Mouse (Mus musculus) forebrain, embryonic 10.5 days (tissue): ENCODE data around the gene Rpl36. TPM values are rescaled to one million over a fixed set of nuclear protein-coding genes. Genes with fewer than 3 reads are reported as not detected.
A peak's percentile ranks its signal among the peaks of the same experiment; 100 is the strongest.
"Not testable (repeated sequence)": the region's sequence is repeated elsewhere in the genome, so short reads cannot be mapped to it uniquely, and the experiment has no call there.

Experiments
- DNase-seq: peaks from one replicate; pipeline ENCODE4 v3.0.0-alpha.2; 2017; ENCODE audit warnings: low spot score; ENCODE audit errors: extremely low spot score
- H3K27ac ChIP-seq: fragments of 300-500 bp; sonication (generic); 2 replicates; pipeline ENCODE4 v1.5.1; 2016; ENCODE audit warnings: mild to moderate bottlenecking
- H3K27me3 ChIP-seq: fragments of 300-500 bp; sonication (generic); 2 replicates; pipeline ENCODE4 v1.6.1; 2016; ENCODE audit warnings: mild to moderate bottlenecking; ENCODE audit not compliant: poor library complexity, severe bottlenecking
- H3K36me3 ChIP-seq: fragments of 300-500 bp; sonication (generic); replicated peaks from 2 replicates; pipeline ENCODE4 v1.6.1; 2016; ENCODE audit warnings: mild to moderate bottlenecking, moderate library complexity
- H3K4me1 ChIP-seq: fragments of 300-500 bp; sonication (generic); 2 replicates; pipeline ENCODE4 v1.6.1; 2016
- H3K4me3 ChIP-seq: fragments of 300-500 bp; sonication (generic); 2 replicates; pipeline ENCODE4 v1.5.1; 2016; ENCODE audit warnings: mild to moderate bottlenecking, moderate library complexity
- H3K9me3 ChIP-seq: fragments of 300-500 bp; sonication (generic); 2 replicates; pipeline ENCODE4 v1.6.1; 2016; ENCODE audit warnings: mild to moderate bottlenecking, moderate library complexity
- WGBS: fragments of 180-500 bp; shearing (Covaris S2); methylation state at CpG from one replicate; pipeline ENCODE4 v1.1.7; 2016; 5-methylcytosine and 5-hydroxymethylcytosine counted together
- polyA plus RNA-seq: library from polyadenylated mRNA; unstranded; fragments of >200 nt; fragmentation: Nextera tagmentation; extraction: Ambion mirVana; gene quantifications from 2 replicates; pipeline ENCODE4 v1.2.1, GENCODE M21; 2016

Gene Rpl36
- polyA plus RNA-seq, 1 experiment from 2014 or later: 1,518 TPM

- WGBS: 74% methylated on average over 10 of the region's 10 CpGs
- not testable (repeated sequence) for DNase-seq, H3K9me3 ChIP-seq, H3K27me3 ChIP-seq
- peak overlapping the region; percentile 75; the same call in 1 of the 2 replicates for H3K27ac ChIP-seq
- peaks cover 65% of the 10 kb centered on the region for H3K4me1 ChIP-seq
- H3K36me3 ChIP-seq: peaks cover 46% of the 10 kb centered on the region
- peak overlapping the region; percentile 42; the same call in 1 of the 2 replicates for H3K4me3 ChIP-seq
These were observed 664 bp upstream of the Rpl36 start for GRCm38 (mm10) chr17:56612565-56612939.

GRCm38 (mm10) chr17:56613893-56614292 is 677 bp downstream of the Rpl36 start:
- Histone ChIP-seq H3K4me1 (peaks cover 52% of the 10 kb centered on the region), H3K4me3 (peak overlapping the region; percentile 83), H3K36me3 (peaks cover 52% of the 10 kb centered on the region), H3K27ac (peak overlapping the region; percentile 96)
- WGBS: under 1% methylated on average over 26 of the region's 26 CpGs
- DNase-seq, H3K27me3 ChIP-seq, H3K9me3 ChIP-seq: not testable (repeated sequence)

- 36% methylated on average over 14 of the region's 14 CpGs for WGBS
- Histone ChIP-seq H3K36me3 (peaks cover 58% of the 10 kb centered on the region), H3K27ac (peak overlapping the region; percentile 96), H3K4me1 (peaks cover 47% of the 10 kb centered on the region), H3K9me3 (no peaks in the 10 kb centered on the region), H3K27me3 (no peaks in the 10 kb centered on the region), H3K4me3 (peak overlapping the region; percentile 83)
- DNase-seq: no peak
These were observed 1.3 kb downstream of the Rpl36 start for GRCm38 (mm10) chr17:56614391-56615135.

- no peaks in the 10 kb centered on the region for H3K9me3 ChIP-seq
- H3K27me3 ChIP-seq: no peaks in the 10 kb centered on the region
- peaks cover 42% of the 10 kb centered on the region for H3K4me1 ChIP-seq
- no peak for DNase-seq
- H3K4me3 ChIP-seq: peak overlapping the region; percentile 83
- peaks cover 65% of the 10 kb centered on the region for H3K36me3 ChIP-seq
- WGBS: 90% methylated on average over 11 of the region's 11 CpGs
- H3K27ac ChIP-seq: peak overlapping the region; percentile 96; the same call in 1 of the 2 replicates
These were observed 2.0 kb downstream of the Rpl36 start for GRCm38 (mm10) chr17:56615136-56615784.

- Histone ChIP-seq H3K27me3 (no peaks in the 10 kb centered on the region), H3K4me3 (peak overlapping the region; percentile 83; the same call in 1 of the 2 replicates), H3K4me1 (peaks cover 38% of the 10 kb centered on the region), H3K36me3 (peaks cover 71% of the 10 kb centered on the region), H3K9me3 (no peaks in the 10 kb centered on the region), H3K27ac (no peak overlapping the region)
- WGBS: 93% methylated on average over 4 of the region's 4 CpGs
- no peak for DNase-seq
These were observed 2.6 kb downstream of the Rpl36 start for GRCm38 (mm10) chr17:56615792-56616191.

GRCm38 (mm10) chr17:56616725-56617124 is 3.5 kb downstream of the Rpl36 start:
- Histone ChIP-seq H3K9me3 (no peaks in the 10 kb centered on the region), H3K4me1 (peaks cover 30% of the 10 kb centered on the region), H3K27ac (no peak overlapping the region), H3K27me3 (no peaks in the 10 kb centered on the region), H3K4me3 (no peak overlapping the region), H3K36me3 (peaks cover 80% of the 10 kb centered on the region)
- WGBS: 88% methylated on average over 3 of the region's 3 CpGs
- DNase-seq: no peak

GRCm38 (mm10) chr17:56617628-56618027 is 4.4 kb downstream of the Rpl36 start:
- Histone ChIP-seq H3K9me3 (no peaks in the 10 kb centered on the region), H3K27me3 (no peaks in the 10 kb centered on the region), H3K36me3 (peaks cover 89% of the 10 kb centered on the region), H3K4me1 (peaks cover 21% of the 10 kb centered on the region), H3K4me3 (no peak overlapping the region), H3K27ac (no peak overlapping the region)
- DNase-seq: no peak
- 92% methylated on average over 8 of the region's 8 CpGs for WGBS

GRCm38 (mm10) chr17:56625495-56625894 is 12.3 kb downstream of the Rpl36 start:
- Histone ChIP-seq H3K4me3 (peak overlapping the region; percentile 100), H3K9me3 (no peaks in the 10 kb centered on the region), H3K27me3 (no peaks in the 10 kb centered on the region), H3K4me1 (peaks cover 33% of the 10 kb centered on the region), H3K36me3 (peaks cover 50% of the 10 kb centered on the region), H3K27ac (no peak overlapping the region)
- 87% methylated on average over 3 of the region's 3 CpGs for WGBS
- no peak for DNase-seq

GRCm38 (mm10) chr17:56626260-56626659 is 13.0 kb downstream of the Rpl36 start:
- WGBS: 1% methylated on average over 32 of the region's 32 CpGs
- H3K4me3 ChIP-seq: peak overlapping the region; percentile 100
- peaks cover 33% of the 10 kb centered on the region for H3K4me1 ChIP-seq
- DNase-seq: no peak
- H3K27ac ChIP-seq: peak overlapping the region; percentile 94
- H3K27me3 ChIP-seq: no peaks in the 10 kb centered on the region
- peaks cover 43% of the 10 kb centered on the region for H3K36me3 ChIP-seq
- H3K9me3 ChIP-seq: no peaks in the 10 kb centered on the region

GRCm38 (mm10) chr17:56626754-56627470 is 13.7 kb downstream of the Rpl36 start, which contains the start of gene Lonp1:
TSS of gene Lonp1 (minus strand) at chr17:56626887.
- Histone ChIP-seq H3K36me3 (peaks cover 36% of the 10 kb centered on the region), H3K4me3 (peak within 1 kb of the TSS; percentile 100), H3K27ac (peak within 1 kb of the TSS; percentile 94), H3K27me3 (no peaks in the 10 kb centered on the region), H3K9me3 (no peaks in the 10 kb centered on the region), H3K4me1 (peaks cover 33% of the 10 kb centered on the region)
- WGBS: under 1% methylated on average over 51 of the region's 51 CpGs
- DNase-seq: peak; percentile 99

GRCm38 (mm10) chr17:56627530-56628277 is 14.5 kb downstream of the Rpl36 start, which contains the start of gene Catsperd:
TSS of gene Catsperd (plus strand) at chr17:56628143.
- WGBS: 12% methylated on average over 26 of the region's 26 CpGs
- Histone ChIP-seq H3K27me3 (no peaks in the 10 kb centered on the region), H3K27ac (peak within 1 kb of the TSS; percentile 94), H3K36me3 (peaks cover 28% of the 10 kb centered on the region), H3K4me3 (peak within 1 kb of the TSS; percentile 100), H3K4me1 (peaks cover 33% of the 10 kb centered on the region), H3K9me3 (no peaks in the 10 kb centered on the region)
- DNase-seq: peak; percentile 36
